Mouse (Mus musculus) gastrocnemius, adult 8-10 months (tissue): ENCODE measurements around the gene Aatk. TPM values are rescaled to one million over a fixed set of nuclear protein-coding genes. Genes with fewer than 3 reads are reported as not detected.

Source experiments
- microRNA-seq: library from miRNA; unstranded; fragments of <30 nt; microRNA quantifications from one replicate; pipeline ENCODE4 v1.2.0, GENCODE M21; 2022
- total RNA-seq, 4 experiments: library from RNA; stranded (reverse); gene quantifications; 2 replicates each; pipeline ENCODE4 v1.2.4; 2022

Aatk gene
- total RNA-seq, 4 experiments from 2014 or later: 2.3 to 5.0 (median 3.1) TPM

Small RNAs within 50 kb of the gene (microRNA-seq; reads per million reads assigned to microRNA genes)
- not detected for gene Gm25948
- not detected for gene Mir3065
- not detected for gene Mir338

Other genes with a start within 250 kb of the Aatk start
- gene Chmp6, start 133.7 kb downstream of the Aatk start, total RNA-seq: 10 to 100 TPM; 26.4 to 32.0 (median 30.1) TPM
- 1 to 10 TPM in 2 of 4 experiments, under 1 TPM in 2; 0.56 to 1.7 (median 1.2) TPM for gene Baiap2, start 104.4 kb downstream of the Aatk start, total RNA-seq
- gene Cep131, start 39.7 kb upstream of the Aatk start, total RNA-seq: 1 to 10 TPM; 5.0 to 9.2 (median 7.5) TPM
- 1 to 10 TPM; 4.9 to 5.8 (median 5.4) TPM for gene Tepsin, start 51.6 kb upstream of the Aatk start, total RNA-seq
- gene Ndufaf8, start 51.8 kb upstream of the Aatk start, total RNA-seq: 10 to 100 TPM; 34.0 to 46.3 (median 41.0) TPM
- gene Slc38a10, start 104.2 kb upstream of the Aatk start, total RNA-seq: 10 to 100 TPM; 36.3 to 53.3 (median 39.2) TPM
- 1 to 10 TPM; 3.6 to 5.8 (median 4.7) TPM for gene Bahcc1, start 185.8 kb upstream of the Aatk start, total RNA-seq